In the genomic region with DNA sequence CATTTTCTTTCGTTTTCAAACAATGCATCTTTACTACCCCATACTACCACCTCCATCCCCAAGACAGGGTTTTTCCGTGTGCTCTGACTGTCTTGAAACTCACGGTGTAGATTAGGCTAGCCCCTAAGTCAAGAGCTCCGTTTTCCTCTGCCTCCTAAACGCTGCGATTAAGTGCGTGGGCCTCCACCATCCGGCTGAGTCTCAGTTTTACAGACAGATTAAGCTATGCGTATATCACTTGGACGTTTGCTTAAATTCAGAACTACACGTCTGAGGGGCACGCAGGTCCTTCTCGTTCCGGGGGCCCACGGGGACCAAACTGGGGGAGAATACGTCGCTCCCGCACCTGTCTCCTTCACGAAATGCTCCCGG, we compare ENCODE assay signal across 8 mouse cellular contexts. TPM values are rescaled to one million over a fixed set of nuclear protein-coding genes. Genes with fewer than 3 reads are reported as not detected.
A peak's percentile ranks its signal among the peaks of the same experiment; 100 is the strongest.
DNase-seq lines count a peak whose midpoint lies in the region; ATAC-seq and TF ChIP-seq lines count a peak whose summit lies in the region.

No protein-coding gene starts in this region.

- DNase-seq in heart, postnatal 25 days (ENCODE audit: low spot score): no peak
- no peak for DNase-seq in forebrain, postnatal 0 days
- DNase-seq in cerebellum, postnatal 4 days (ENCODE audit: low spot score in 2 of 2): no peak
- no peak for DNase-seq in urinary bladder, postnatal 10 days (ENCODE audit: low spot score)
- no peak for DNase-seq in T-cell, adult 2 months (ENCODE audit: low spot score)

- no peaks in the 10 kb centered on the region for H3K27me3 ChIP-seq in heart, embryonic 14.5 days (ENCODE audit: control insufficient read depth, insufficient read depth, low read length)
- H3K27me3 ChIP-seq in ES-Bruce4 (ENCODE audit: control insufficient read depth, insufficient read depth, low read length, poor library complexity, severe bottlenecking): no peaks in the 10 kb centered on the region
- H3K27me3 ChIP-seq in forebrain, postnatal 0 days (ENCODE audit: insufficient read depth, low read length): no peaks in the 10 kb centered on the region

- peak overlapping the region; percentile 73 to 76 for H3K4me3 ChIP-seq in heart, embryonic 14.5 days (ENCODE audit: control insufficient read depth in 1 of 2, insufficient read depth in 1 of 2, low read depth in 1 of 2, low read length in 2 of 2)
- H3K4me3 ChIP-seq in ES-Bruce4 (ENCODE audit: low read depth, low read length): peak overlapping the region; percentile 98
- peak overlapping the region; percentile 68 for H3K4me3 ChIP-seq in forebrain, postnatal 0 days (ENCODE audit: low read depth, low read length)
- H3K4me3 ChIP-seq in macrophage (ENCODE audit: inconsistent target): peak overlapping the region; percentile 58

- H3K4me2 ChIP-seq in heart, embryonic 14.5 days (ENCODE audit: low read length): peak overlapping the region; percentile 76
- peak overlapping the region; percentile 69 for H3K4me2 ChIP-seq in forebrain, postnatal 0 days (ENCODE audit: low read depth)

- TF ChIP-seq CTCF in ES-Bruce4 (IDR thresholded peaks at IDR 0.05; ENCODE audit: low read depth, low read length): no peak
- no peak for TF ChIP-seq CTCF in forebrain, postnatal 0 days (IDR thresholded peaks at IDR 0.05; ENCODE audit: low read depth)

- no peak for TF ChIP-seq POLR2A in ES-Bruce4 (IDR thresholded peaks at IDR 0.05; ENCODE audit: insufficient read depth, low read length)

- WGBS in heart, embryonic 14.5 days: 1% methylated on average over 20 of the region's 20 CpGs
- whole genome bisulfite sequencing in forebrain, postnatal 0 days: 3% methylated on average over 20 of the region's 20 CpGs
- WGBS in macrophage (ENCODE audit: missing documents): 1% methylated on average over 20 of the region's 20 CpGs

- H3K79me2 ChIP-seq in macrophage (ENCODE audit: inconsistent target): peaks cover 16% of the 10 kb centered on the region; the same call in 1 of the 2 replicates

- peaks cover 49% of the 10 kb centered on the region for H3K36me3 ChIP-seq in heart, embryonic 14.5 days (ENCODE audit: control insufficient read depth, insufficient read depth, low read length)
- H3K36me3 ChIP-seq in ES-Bruce4 (ENCODE audit: control insufficient read depth, insufficient read depth, low read length, poor library complexity, severe bottlenecking) (no peaks in the 10 kb centered on the region), macrophage (ENCODE audit: inconsistent target) (no peaks in the 10 kb centered on the region; the same call in 1 of the 2 replicates)
- H3K36me3 ChIP-seq in forebrain, postnatal 0 days (ENCODE audit: insufficient read depth): peaks cover 35% of the 10 kb centered on the region

- H3K4me1 ChIP-seq in heart, embryonic 14.5 days (ENCODE audit: control insufficient read depth in 2 of 2, insufficient read depth in 2 of 2, low read length in 2 of 2): peaks cover 6 to 10% of the 10 kb centered on the region in 2 experiments
- H3K4me1 ChIP-seq in ES-Bruce4 (ENCODE audit: control insufficient read depth, insufficient read depth, low read length): peaks cover 5% of the 10 kb centered on the region
- no peaks in the 10 kb centered on the region for H3K4me1 ChIP-seq in forebrain, postnatal 0 days (ENCODE audit: insufficient read depth)

- H3K27ac ChIP-seq in heart, embryonic 14.5 days (replicated peaks in 1 of 2; ENCODE audit: control insufficient read depth in 1 of 2, insufficient read depth in 1 of 2, low read depth in 2 of 2, low read length in 2 of 2): peak overlapping the region; percentile 38 to 69
- H3K27ac ChIP-seq in ES-Bruce4 (ENCODE audit: insufficient read depth, low read length) (no peak overlapping the region), macrophage (no peak overlapping the region)
- H3K27ac ChIP-seq in forebrain, postnatal 0 days (ENCODE audit: low read depth, low read length): peak overlapping the region; percentile 66

- H3K9me3 ChIP-seq in heart, embryonic 14.5 days (ENCODE audit: control insufficient read depth, low read length): no peaks in the 10 kb centered on the region
- no peaks in the 10 kb centered on the region for H3K9me3 ChIP-seq in ES-Bruce4 (replicated peaks; ENCODE audit: control insufficient read depth, insufficient read depth, low read length, poor library complexity, severe bottlenecking)
- no peaks in the 10 kb centered on the region for H3K9me3 ChIP-seq in forebrain, postnatal 0 days (ENCODE audit: low read length)

- no peak for TF ChIP-seq EP300 in ES-Bruce4 (IDR thresholded peaks at IDR 0.05; ENCODE audit: insufficient read depth, low read depth, low read length)

- intact Hi-C loops in heart, postnatal 25 days (cut with DNase I): loop anchor here (2.0 kb wide), 1 partner anchor 81 kb away; no protein-coding TSS in a partner anchor

- peak; percentile 0; the same call in 1 of the 2 replicates for ATAC-seq in heart, embryonic 14.5 days (ENCODE audit: insufficient number of reproducible peaks, insufficient read depth, low FRiP score, low read depth)
- no peak for ATAC-seq in forebrain, postnatal 0 days

- peak overlapping the region; percentile 83 for H3K9ac ChIP-seq in heart, embryonic 14.5 days (ENCODE audit: low read length)
- peak overlapping the region; percentile 92 for H3K9ac ChIP-seq in ES-Bruce4 (ENCODE audit: low read depth, poor library complexity, severe bottlenecking)
- H3K9ac ChIP-seq in forebrain, postnatal 0 days: peak overlapping the region; percentile 78

RNA-seq across cellular contexts. Expression of a gene that starts 0.6 kb away (rescaled TPM):
- polyA plus RNA-seq in heart, embryonic 14.5 days (2014; fragmentation: Nextera tagmentation; extraction: Ambion mirVana): 92.3 and 96.6 TPM in 2 replicates
- total RNA-seq in heart, postnatal 25 days (2021): 10 to 100 TPM; 62.5 to 66.0 TPM
- 69.3 and 71.6 TPM in 2 replicates for polyA plus RNA-seq in ES-Bruce4 (2011; ENCODE audit: insufficient read depth, insufficient read length, low read depth, missing spikeins)
- total RNA-seq in forebrain, postnatal 0 days (2014; rRNA removed): 56.7 and 67.8 TPM in 2 replicates
- 60.7 and 63.6 TPM in 2 replicates for polyA plus RNA-seq in forebrain, postnatal 0 days (2015; fragmentation: Nextera tagmentation; extraction: Ambion mirVana)
- total RNA-seq in macrophage (2018; cell fraction: chromatin; rRNA removed): 10 to 100 TPM in 25 of 26 experiments, 1 to 10 TPM in 1; 9.0 to 74.1 (median 28.7) TPM
- 10 to 100 TPM; 12.5 to 23.6 (median 18.4) TPM for total RNA-seq in macrophage (2018; cell fraction: cytosol; rRNA removed)
- 10 to 100 TPM; 11.5 to 41.9 (median 19.3) TPM for total RNA-seq in macrophage (2018; cell fraction: nucleus; rRNA removed)
- 13.6 to 25.3 TPM (median 20.3 TPM) in 3 replicates for polyA plus RNA-seq in macrophage (2018)

RNA-seq across cellular contexts. Expression of a gene that starts 7.2 kb away (rescaled TPM):
- 3.8 and 4.8 TPM in 2 replicates for polyA plus RNA-seq in heart, embryonic 14.5 days (2014; fragmentation: Nextera tagmentation; extraction: Ambion mirVana)
- 1 to 10 TPM; 6.1 to 8.4 TPM for total RNA-seq in heart, postnatal 25 days (2021)
- polyA plus RNA-seq in ES-Bruce4 (2011; ENCODE audit: insufficient read depth, insufficient read length, low read depth, missing spikeins) (0.78 and 1.2 TPM in 2 replicates), macrophage (2018) (12.2 to 14.3 TPM (median 12.8 TPM) in 3 replicates)
- total RNA-seq in forebrain, postnatal 0 days (2014; rRNA removed): 4.2 and 5.0 TPM in 2 replicates
- 1.2 and 1.9 TPM in 2 replicates for polyA plus RNA-seq in forebrain, postnatal 0 days (2015; fragmentation: Nextera tagmentation; extraction: Ambion mirVana)
- 10 to 100 TPM in 16 of 26 experiments, 1 to 10 TPM in 10; 1.2 to 43.9 (median 15.0) TPM for total RNA-seq in macrophage (2018; cell fraction: chromatin; rRNA removed)
- 10 to 100 TPM in 19 of 26 experiments, 1 to 10 TPM in 7; 3.0 to 20.3 (median 14.2) TPM for total RNA-seq in macrophage (2018; cell fraction: cytosol; rRNA removed)
- total RNA-seq in macrophage (2018; cell fraction: nucleus; rRNA removed): 10 to 100 TPM in 14 of 26 experiments, 1 to 10 TPM in 12; 1.5 to 45.2 (median 10.3) TPM

RNA-seq across cellular contexts. Expression of a gene that starts 11.1 kb away (rescaled TPM):
- polyA plus RNA-seq in heart, embryonic 14.5 days (2014; fragmentation: Nextera tagmentation; extraction: Ambion mirVana): 63.3 and 66.1 TPM in 2 replicates
- 10 to 100 TPM; 27.0 to 37.6 TPM for total RNA-seq in heart, postnatal 25 days (2021)
- polyA plus RNA-seq in ES-Bruce4 (2011; ENCODE audit: insufficient read depth, insufficient read length, low read depth, missing spikeins): 3.9 and 7.1 TPM in 2 replicates
- total RNA-seq in forebrain, postnatal 0 days (2014; rRNA removed): 10.5 and 13.0 TPM in 2 replicates
- 6.6 and 7.8 TPM in 2 replicates for polyA plus RNA-seq in forebrain, postnatal 0 days (2015; fragmentation: Nextera tagmentation; extraction: Ambion mirVana)
- total RNA-seq in macrophage (2018; cell fraction: chromatin; rRNA removed): 10 to 100 TPM in 11 of 26 experiments, 1 to 10 TPM in 15; 1.1 to 35.8 (median 9.0) TPM
- 10 to 100 TPM in 13 of 26 experiments, 1 to 10 TPM in 13; 3.1 to 35.0 (median 9.6) TPM for total RNA-seq in macrophage (2018; cell fraction: cytosol; rRNA removed)
- 10 to 100 TPM in 10 of 26 experiments, 1 to 10 TPM in 16; 1.6 to 45.0 (median 8.9) TPM for total RNA-seq in macrophage (2018; cell fraction: nucleus; rRNA removed)
- 9.4 to 36.9 TPM (median 26.2 TPM) in 3 replicates for polyA plus RNA-seq in macrophage (2018)

RNA-seq across cellular contexts. Expression of a gene that starts 29.9 kb away (rescaled TPM):
- polyA plus RNA-seq in heart, embryonic 14.5 days (2014; fragmentation: Nextera tagmentation; extraction: Ambion mirVana): 13.6 and 14.9 TPM in 2 replicates
- total RNA-seq in heart, postnatal 25 days (2021): 10 to 100 TPM; 16.1 to 17.2 TPM
- polyA plus RNA-seq in ES-Bruce4 (2011; ENCODE audit: insufficient read depth, insufficient read length, low read depth, missing spikeins) (26.2 and 29.5 TPM in 2 replicates), macrophage (2018) (13.2 to 15.0 TPM (median 14.6 TPM) in 3 replicates)
- total RNA-seq in forebrain, postnatal 0 days (2014; rRNA removed): 97.9 and 108 TPM in 2 replicates
- 23.2 and 38.2 TPM in 2 replicates for polyA plus RNA-seq in forebrain, postnatal 0 days (2015; fragmentation: Nextera tagmentation; extraction: Ambion mirVana)
- total RNA-seq in macrophage (2018; cell fraction: chromatin; rRNA removed): 100 to 1,000 TPM in 2 of 26 experiments, 10 to 100 TPM in 24; 19.5 to 111 (median 65.2) TPM
- total RNA-seq in macrophage (2018; cell fraction: cytosol; rRNA removed): 10 to 100 TPM in 20 of 26 experiments, 1 to 10 TPM in 6; 5.8 to 21.6 (median 11.8) TPM
- total RNA-seq in macrophage (2018; cell fraction: nucleus; rRNA removed): 10 to 100 TPM; 14.8 to 73.7 (median 33.2) TPM

RNA-seq across cellular contexts. Expression of a gene that starts 51.3 kb away (rescaled TPM):
- 139 and 141 TPM in 2 replicates for polyA plus RNA-seq in heart, embryonic 14.5 days (2014; fragmentation: Nextera tagmentation; extraction: Ambion mirVana)
- 10 to 100 TPM; 80.1 to 92.2 TPM for total RNA-seq in heart, postnatal 25 days (2021)
- polyA plus RNA-seq in ES-Bruce4 (2011; ENCODE audit: insufficient read depth, insufficient read length, low read depth, missing spikeins) (179 and 198 TPM in 2 replicates), macrophage (2018) (130 to 281 TPM (median 182 TPM) in 3 replicates)
- 94.7 and 130 TPM in 2 replicates for total RNA-seq in forebrain, postnatal 0 days (2014; rRNA removed)
- polyA plus RNA-seq in forebrain, postnatal 0 days (2015; fragmentation: Nextera tagmentation; extraction: Ambion mirVana): 281 and 287 TPM in 2 replicates
- 100 to 1,000 TPM in 13 of 26 experiments, 10 to 100 TPM in 13; 53.7 to 185 (median 99.5) TPM for total RNA-seq in macrophage (2018; cell fraction: chromatin; rRNA removed)
- total RNA-seq in macrophage (2018; cell fraction: cytosol; rRNA removed): 100 to 1,000 TPM; 161 to 213 (median 185) TPM
- total RNA-seq in macrophage (2018; cell fraction: nucleus; rRNA removed): 100 to 1,000 TPM in 5 of 26 experiments, 10 to 100 TPM in 21; 59.6 to 160 (median 91.9) TPM

Comparison
In these comparisons a context has a peak if more than half of its experiments do, and no peak if none do; other contexts are left out.
1. H3K27ac ChIP-seq: peak in heart, embryonic 14.5 days (2 of 2) and forebrain, postnatal 0 days (single experiment); none in ES-Bruce4 (single experiment) and macrophage (single experiment).
2. Peak in every context shown above with its lines, with median percentiles within 50 percentile points of each other: H3K4me3 ChIP-seq and H3K9ac ChIP-seq.